Mouse (Mus musculus) heart, postnatal 4 days (tissue): ENCODE measurements around the gene Slc16a7. TPM values are rescaled to one million over a fixed set of nuclear protein-coding genes. Genes with fewer than 3 reads are reported as not detected.

ENCODE experiments used
- DNase-seq: peaks from one replicate; pipeline ENCODE4 v3.0.0; 2021
- total RNA-seq, 2 experiments: library from RNA; stranded (reverse); gene quantifications; 2 replicates each; pipeline ENCODE4 v1.2.3; 2021

The Slc16a7 gene
- total RNA-seq, 2 experiments from 2014 or later = 24.4 to 26.4 TPM

GRCm38 (mm10) chr10:125177782-125178181 lies 211.5 kb downstream of the Slc16a7 start:
- DNase-seq = no peak

GRCm38 (mm10) chr10:125175013-125175650 lies 214.1 kb downstream of the Slc16a7 start:
- no peak for DNase-seq

- no peak for DNase-seq
Measured at GRCm38 (mm10) chr10:125171625-125172024, 217.6 kb downstream of the Slc16a7 start.

- no peak for DNase-seq
Measured at GRCm38 (mm10) chr10:125171154-125171553, 218.1 kb downstream of the Slc16a7 start.
